Mouse (Mus musculus) limb, embryonic 15.5 days (tissue): ENCODE data around the gene Olfr365. TPM values are rescaled to one million over a fixed set of nuclear protein-coding genes. Genes with fewer than 3 reads are reported as not detected.

ENCODE experiments used
- ATAC-seq: fragments of 200-750 bp; cut with Nextera tagmentation; 2 replicates; pipeline ENCODE4 v1.8.0; 2017; ENCODE audit warnings: low read depth, moderate TSS enrichment; ENCODE audit not compliant: insufficient number of reproducible peaks, low FRiP score, low TSS enrichment
- H3K27ac ChIP-seq: fragments of 300-500 bp; sonication (generic); 2 replicates; pipeline ENCODE4 v1.5.1; 2015; ENCODE audit warnings: moderate library complexity, mild to moderate bottlenecking, inconsistent platforms
- H3K27me3 ChIP-seq: fragments of 300-500 bp; sonication (generic); 2 replicates; pipeline ENCODE4 v1.6.1; 2015; ENCODE audit warnings: inconsistent platforms
- H3K36me3 ChIP-seq: fragments of 300-500 bp; sonication (generic); 2 replicates; pipeline ENCODE4 v1.6.1; 2015; ENCODE audit warnings: inconsistent platforms
- H3K4me1 ChIP-seq: fragments of 300-500 bp; sonication (generic); 2 replicates; pipeline ENCODE4 v1.6.1; 2015; ENCODE audit warnings: inconsistent platforms
- H3K4me2 ChIP-seq: fragments of 300-500 bp; sonication (generic); 2 replicates; pipeline ENCODE4 v1.6.1; 2015; ENCODE audit warnings: mild to moderate bottlenecking, inconsistent platforms
- H3K4me3 ChIP-seq: fragments of 300-500 bp; sonication (generic); 2 replicates; pipeline ENCODE4 v1.5.1; 2015; ENCODE audit warnings: mild to moderate bottlenecking, inconsistent platforms
- H3K9ac ChIP-seq: fragments of 300-500 bp; sonication (generic); 2 replicates; pipeline ENCODE4 v1.6.1; 2015; ENCODE audit warnings: inconsistent platforms
- H3K9me3 ChIP-seq: fragments of 300-500 bp; sonication (generic); 2 replicates; pipeline ENCODE4 v1.6.1; 2016; ENCODE audit warnings: inconsistent platforms
- WGBS: fragments of 180-500 bp; shearing (Covaris S2); methylation state at CpG from one replicate; pipeline ENCODE4 v1.1.7; 2015; 5-methylcytosine and 5-hydroxymethylcytosine counted together
- polyA plus RNA-seq: library from polyadenylated mRNA; unstranded; fragments of >200 nt; fragmentation: Nextera tagmentation; extraction: Ambion mirVana; gene quantifications from 2 replicates; pipeline ENCODE4 v1.2.1, GENCODE M21; 2015

Olfr365 gene
- not detected in 2 replicates for polyA plus RNA-seq

DNA sequence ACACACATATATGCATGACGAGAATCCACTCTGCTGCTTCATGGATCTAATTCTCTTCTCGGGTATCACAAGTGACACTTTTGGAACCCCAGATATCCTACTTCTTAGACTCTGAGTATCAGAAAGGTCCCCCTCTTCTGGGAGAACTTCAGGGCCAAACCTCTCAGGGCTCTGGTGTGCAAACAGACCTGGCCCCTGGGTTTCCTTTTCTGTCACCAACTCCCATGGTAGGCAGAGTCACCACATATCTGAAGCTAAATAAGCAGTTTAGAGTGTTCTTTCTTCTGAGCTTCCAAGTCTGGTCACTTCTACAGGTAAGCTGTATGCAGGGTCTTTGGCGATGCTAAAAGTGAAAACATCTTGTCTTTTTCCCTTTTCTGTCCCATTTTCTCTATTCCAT is at the start of gene Olfr365:
Gene Olfr365 (plus strand): TSS at position 301 of the 400 bp plus-strand sequence.
- WGBS = 80% methylated on average over 3 of the region's 3 CpGs
- H3K4me2 ChIP-seq = no peak within 1 kb of the TSS
- no peaks in the 10 kb centered on the region for H3K36me3 ChIP-seq
- no peak within 1 kb of the TSS for H3K27ac ChIP-seq
- H3K4me1 ChIP-seq = no peaks in the 10 kb centered on the region
- no peaks in the 10 kb centered on the region for H3K27me3 ChIP-seq
- H3K9me3 ChIP-seq = no peaks in the 10 kb centered on the region
- no peak within 1 kb of the TSS for H3K4me3 ChIP-seq
- H3K9ac ChIP-seq = no peak within 1 kb of the TSS
- no peak for ATAC-seq

DNA sequence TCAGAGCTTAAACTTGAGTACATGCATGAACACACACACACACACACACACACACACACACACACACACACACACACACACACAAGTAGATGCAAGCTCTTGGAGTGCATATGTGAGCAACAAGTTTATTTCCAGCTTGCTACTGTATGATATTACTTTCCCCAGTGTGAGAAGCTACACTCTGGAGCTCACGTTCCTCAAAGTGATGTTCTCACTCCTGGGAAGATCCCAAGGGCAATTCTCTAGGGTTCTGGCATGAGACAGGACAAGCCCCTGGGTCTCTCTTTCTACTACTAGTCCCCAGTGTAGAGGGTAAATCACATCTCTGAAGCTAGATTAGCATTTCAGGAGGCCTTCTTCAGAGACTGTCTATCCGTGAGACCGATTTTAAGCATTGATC is 49.0 kb upstream of the Olfr365 start, which contains the start of gene Olfr364-ps1:
Gene Olfr364-ps1 (plus strand): TSS at position 301 of the 400 bp plus-strand sequence.
- WGBS = 79% methylated on average over 3 of the region's 3 CpGs
- Histone ChIP-seq H3K4me3 (no peak within 1 kb of the TSS), H3K4me1 (no peaks in the 10 kb centered on the region), H3K36me3 (no peaks in the 10 kb centered on the region), H3K9me3 (no peaks in the 10 kb centered on the region), H3K4me2 (no peak within 1 kb of the TSS), H3K9ac (no peak within 1 kb of the TSS), H3K27me3 (no peaks in the 10 kb centered on the region), H3K27ac (no peak within 1 kb of the TSS)
- ATAC-seq = no peak

DNA sequence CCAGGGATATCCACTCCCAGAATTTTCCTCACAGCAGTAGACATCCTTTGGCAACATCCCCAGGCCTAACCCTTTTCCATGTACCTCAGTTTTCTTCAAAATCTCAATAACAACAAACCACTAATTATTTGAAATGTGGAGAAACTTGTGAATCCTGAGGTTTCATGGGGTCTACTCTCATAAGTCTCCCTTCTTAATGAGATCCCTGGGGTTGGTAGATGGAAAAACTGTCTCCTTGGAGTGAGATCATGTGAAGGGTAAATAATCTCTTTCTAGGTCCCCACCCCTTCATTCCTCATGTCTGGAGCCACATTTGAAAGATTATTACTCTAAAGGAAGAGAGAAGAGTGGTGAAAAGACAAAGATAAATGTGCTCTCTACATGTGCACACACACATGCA is 23.3 kb downstream of the Olfr365 start, which contains the start of gene Olfr366:
Gene Olfr366 (plus strand): TSS at position 301 of the 400 bp plus-strand sequence.
- Histone ChIP-seq H3K4me2 (no peak within 1 kb of the TSS), H3K27ac (no peak within 1 kb of the TSS), H3K36me3 (no peaks in the 10 kb centered on the region), H3K4me3 (no peak within 1 kb of the TSS), H3K27me3 (no peaks in the 10 kb centered on the region), H3K4me1 (no peaks in the 10 kb centered on the region), H3K9me3 (no peaks in the 10 kb centered on the region), H3K9ac (no peak within 1 kb of the TSS)
- ATAC-seq = no peak

Other genes with a start within 250 kb of the Olfr365 start
- gene Olfr357, start 194.4 kb upstream of the Olfr365 start, polyA plus RNA-seq = not detected in 2 replicates
- gene Olfr358, start 178.9 kb upstream of the Olfr365 start, polyA plus RNA-seq = not detected in 2 replicates
- gene Olfr360, start 122.5 kb upstream of the Olfr365 start, polyA plus RNA-seq = not detected in 2 replicates
- not detected in 2 replicates for gene Olfr361, start 98.9 kb upstream of the Olfr365 start, polyA plus RNA-seq
- not detected in 2 replicates for gene Olfr362, start 70.3 kb upstream of the Olfr365 start, polyA plus RNA-seq
- gene Olfr364-ps1, start 48.9 kb upstream of the Olfr365 start, polyA plus RNA-seq = not detected in 2 replicates
- gene Olfr366, start 23.4 kb downstream of the Olfr365 start, polyA plus RNA-seq = not detected in 2 replicates
- gene Olfr368, start 138.3 kb downstream of the Olfr365 start, polyA plus RNA-seq = not detected in 2 replicates
- 38.5 TPM in 2 replicates for gene Pdcl, start 171.1 kb downstream of the Olfr365 start, polyA plus RNA-seq
- gene Rc3h2, start 234.7 kb downstream of the Olfr365 start, polyA plus RNA-seq = 12.1 and 14.1 TPM in 2 replicates